Mouse (Mus musculus): ENCODE measurements around the gene Rhbdd1. TPM values are rescaled to one million over a fixed set of nuclear protein-coding genes. Genes with fewer than 3 reads are reported as not detected.

Rhbdd1 gene
- polyA plus RNA-seq, 1 experiment from 2014 or later, result 13.3 TPM

- H3K27me3 ChIP-seq (replicated peaks), result no peaks in the 10 kb centered on the region
- H3K36me3 ChIP-seq, result no peaks in the 10 kb centered on the region
- H3K9ac ChIP-seq, result no peak overlapping the region
- no peak for ATAC-seq
- H3K9me3 ChIP-seq (replicated peaks), result no peaks in the 10 kb centered on the region
- no peak overlapping the region for H3K4me2 ChIP-seq
- 71% methylated on average over 5 of the region's 5 CpGs for WGBS (ENCODE audit: insufficient replicate concordance)
- H3K27ac ChIP-seq, result no peak overlapping the region
- no peaks in the 10 kb centered on the region for H3K4me1 ChIP-seq
- no peak overlapping the region for H3K4me3 ChIP-seq
Measured at GRCm38 (mm10) chr1:82411521-82411920, 95.3 kb downstream of the Rhbdd1 start.

GRCm38 (mm10) chr1:82412085-82412484, 95.8 kb downstream of the Rhbdd1 start:
- H3K9me3 ChIP-seq (replicated peaks), result no peaks in the 10 kb centered on the region
- H3K4me2 ChIP-seq, result no peak overlapping the region
- H3K36me3 ChIP-seq, result no peaks in the 10 kb centered on the region
- no peak overlapping the region for H3K27ac ChIP-seq
- H3K27me3 ChIP-seq (replicated peaks), result no peaks in the 10 kb centered on the region
- no peak for ATAC-seq
- H3K4me1 ChIP-seq, result no peaks in the 10 kb centered on the region
- no peak overlapping the region for H3K4me3 ChIP-seq
- no peak overlapping the region for H3K9ac ChIP-seq
- 48% methylated on average over 4 of the region's 4 CpGs for WGBS (ENCODE audit: insufficient replicate concordance)

GRCm38 (mm10) chr1:82414434-82415045, 98.3 kb downstream of the Rhbdd1 start:
- no peak overlapping the region for H3K4me3 ChIP-seq
- H3K36me3 ChIP-seq, result no peaks in the 10 kb centered on the region
- no peaks in the 10 kb centered on the region for H3K4me1 ChIP-seq
- H3K27ac ChIP-seq, result no peak overlapping the region
- H3K9ac ChIP-seq, result no peak overlapping the region
- H3K4me2 ChIP-seq, result no peak overlapping the region
- H3K9me3 ChIP-seq (replicated peaks), result no peaks in the 10 kb centered on the region
- WGBS (ENCODE audit: insufficient replicate concordance), result 84% methylated on average over 3 of the region's 3 CpGs
- no peaks in the 10 kb centered on the region for H3K27me3 ChIP-seq (replicated peaks)
- no peak for ATAC-seq

- Histone ChIP-seq H3K27me3 (replicated peaks) (no peaks in the 10 kb centered on the region), H3K4me2 (no peak overlapping the region), H3K4me1 (no peaks in the 10 kb centered on the region), H3K9ac (no peak overlapping the region), H3K4me3 (no peak overlapping the region), H3K9me3 (replicated peaks) (no peaks in the 10 kb centered on the region), H3K27ac (no peak overlapping the region), H3K36me3 (0 out of 2 replicates have a peak, but pooled peaks cover 3% of the 10 kb centered on the region)
- 75% methylated on average over 4 of the region's 4 CpGs for WGBS (ENCODE audit: insufficient replicate concordance)
- no peak for ATAC-seq
Measured at GRCm38 (mm10) chr1:82415641-82416040, 99.4 kb downstream of the Rhbdd1 start.

DNA sequence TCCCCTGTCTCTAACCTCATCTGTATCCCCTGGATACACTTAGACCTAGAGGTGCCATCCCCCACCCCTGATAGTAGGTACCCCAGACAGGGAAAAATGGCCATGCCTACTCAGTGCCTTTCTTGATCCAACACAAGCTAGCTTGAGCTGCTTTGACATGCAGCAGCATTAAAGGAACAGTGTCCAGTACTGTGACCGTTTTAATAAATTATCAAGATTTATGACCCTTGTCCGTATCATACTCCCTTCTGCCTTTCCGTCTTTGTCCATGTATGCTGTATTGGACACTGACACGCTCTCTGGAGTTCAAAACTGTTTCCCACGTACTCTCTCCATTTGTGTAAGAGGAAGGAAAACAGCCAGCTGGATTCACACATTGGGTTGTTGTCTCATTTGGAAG, 111.5 kb downstream of the Rhbdd1 start:
- Histone ChIP-seq H3K27me3 (replicated peaks) (no peaks in the 10 kb centered on the region), H3K36me3 (no peaks in the 10 kb centered on the region), H3K4me1 (no peaks in the 10 kb centered on the region), H3K9me3 (replicated peaks) (no peaks in the 10 kb centered on the region), H3K4me2 (no peak overlapping the region), H3K4me3 (no peak overlapping the region), H3K9ac (no peak overlapping the region), H3K27ac (no peak overlapping the region)
- 88% methylated on average over 5 of the region's 5 CpGs for WGBS (ENCODE audit: insufficient replicate concordance)
- no peak for ATAC-seq

DNA sequence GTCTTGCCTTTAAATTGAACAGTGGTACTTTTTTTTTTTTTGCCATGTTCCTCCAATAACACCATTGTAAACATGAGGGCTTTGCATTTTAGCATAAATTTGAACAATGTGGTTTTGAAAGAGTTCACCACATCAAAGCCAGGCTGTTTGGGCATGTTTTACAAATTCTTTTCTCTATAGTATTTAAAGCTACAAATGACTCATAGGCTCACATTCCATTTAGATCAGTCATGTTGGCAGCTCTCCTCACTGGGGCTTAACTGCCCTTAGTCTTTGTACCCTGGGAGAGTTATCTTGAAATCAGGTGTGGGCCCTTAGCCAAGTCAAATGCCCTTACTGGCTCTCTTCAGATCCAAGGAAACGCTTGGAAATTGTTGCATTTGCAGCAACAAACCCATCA, 112.8 kb downstream of the Rhbdd1 start:
- Histone ChIP-seq H3K36me3 (no peaks in the 10 kb centered on the region), H3K9me3 (replicated peaks) (no peaks in the 10 kb centered on the region), H3K4me3 (no peak overlapping the region), H3K4me1 (no peaks in the 10 kb centered on the region), H3K27ac (no peak overlapping the region), H3K9ac (no peak overlapping the region), H3K27me3 (replicated peaks) (no peaks in the 10 kb centered on the region), H3K4me2 (no peak overlapping the region)
- 55% methylated on average over 1 of the region's 1 CpGs for WGBS (ENCODE audit: insufficient replicate concordance)
- no peak for ATAC-seq

- Histone ChIP-seq H3K36me3 (no peaks in the 10 kb centered on the region), H3K27ac (no peak overlapping the region), H3K4me1 (no peaks in the 10 kb centered on the region), H3K9me3 (replicated peaks) (no peaks in the 10 kb centered on the region), H3K4me2 (no peak overlapping the region), H3K27me3 (replicated peaks) (no peaks in the 10 kb centered on the region), H3K4me3 (no peak overlapping the region), H3K9ac (no peak overlapping the region)
- WGBS (ENCODE audit: insufficient replicate concordance), result 74% methylated on average over 15 of the region's 15 CpGs
- ATAC-seq, result no peak
Measured at GRCm38 (mm10) chr1:82432919-82433648, 116.8 kb downstream of the Rhbdd1 start.

GRCm38 (mm10) chr1:82433649-82434005, 117.4 kb downstream of the Rhbdd1 start:
- H3K4me3 ChIP-seq, result no peak overlapping the region
- WGBS (ENCODE audit: insufficient replicate concordance), result 71% methylated on average over 5 of the region's 5 CpGs
- H3K27me3 ChIP-seq (replicated peaks), result no peaks in the 10 kb centered on the region
- no peaks in the 10 kb centered on the region for H3K9me3 ChIP-seq (replicated peaks)
- ATAC-seq, result no peak
- H3K27ac ChIP-seq, result no peak overlapping the region
- no peak overlapping the region for H3K4me2 ChIP-seq
- no peaks in the 10 kb centered on the region for H3K36me3 ChIP-seq
- H3K9ac ChIP-seq, result no peak overlapping the region
- H3K4me1 ChIP-seq, result no peaks in the 10 kb centered on the region

- H3K27me3 ChIP-seq (replicated peaks), result no peaks in the 10 kb centered on the region
- H3K9me3 ChIP-seq (replicated peaks), result no peaks in the 10 kb centered on the region
- no peaks in the 10 kb centered on the region for H3K36me3 ChIP-seq
- H3K27ac ChIP-seq, result no peak overlapping the region
- ATAC-seq, result no peak
- no peak overlapping the region for H3K4me2 ChIP-seq
- no peak overlapping the region for H3K4me3 ChIP-seq
- H3K9ac ChIP-seq, result no peak overlapping the region
- WGBS (ENCODE audit: insufficient replicate concordance), result 72% methylated on average over 3 of the region's 3 CpGs
- no peaks in the 10 kb centered on the region for H3K4me1 ChIP-seq
Measured at GRCm38 (mm10) chr1:82437273-82437672, 121.0 kb downstream of the Rhbdd1 start.

GRCm38 (mm10) chr1:82440123-82440522, 123.9 kb downstream of the Rhbdd1 start:
- no peaks in the 10 kb centered on the region for H3K9me3 ChIP-seq (replicated peaks)
- no peak overlapping the region for H3K4me2 ChIP-seq
- no peak for ATAC-seq
- 80% methylated on average over 1 of the region's 1 CpGs for WGBS (ENCODE audit: insufficient replicate concordance)
- H3K4me3 ChIP-seq, result no peak overlapping the region
- no peaks in the 10 kb centered on the region for H3K27me3 ChIP-seq (replicated peaks)
- H3K9ac ChIP-seq, result no peak overlapping the region
- no peak overlapping the region for H3K27ac ChIP-seq
- H3K36me3 ChIP-seq, result 0 out of 2 replicates have a peak, but pooled peaks cover 2% of the 10 kb centered on the region
- no peaks in the 10 kb centered on the region for H3K4me1 ChIP-seq

GRCm38 (mm10) chr1:82443517-82443916, 127.3 kb downstream of the Rhbdd1 start:
- 63% methylated on average over 4 of the region's 4 CpGs for WGBS (ENCODE audit: insufficient replicate concordance)
- no peak overlapping the region for H3K9ac ChIP-seq
- H3K4me2 ChIP-seq, result no peak overlapping the region
- H3K27ac ChIP-seq, result no peak overlapping the region
- no peaks in the 10 kb centered on the region for H3K27me3 ChIP-seq (replicated peaks)
- no peak overlapping the region for H3K4me3 ChIP-seq
- 0 out of 2 replicates have a peak, but pooled peaks cover 6% of the 10 kb centered on the region for H3K36me3 ChIP-seq
- no peaks in the 10 kb centered on the region for H3K9me3 ChIP-seq (replicated peaks)
- no peaks in the 10 kb centered on the region for H3K4me1 ChIP-seq
- ATAC-seq, result no peak

GRCm38 (mm10) chr1:82446049-82446448, 129.8 kb downstream of the Rhbdd1 start:
- H3K4me3 ChIP-seq, result no peak overlapping the region
- no peaks in the 10 kb centered on the region for H3K9me3 ChIP-seq (replicated peaks)
- H3K9ac ChIP-seq, result no peak overlapping the region
- 0 out of 2 replicates have a peak, but pooled peaks cover 6% of the 10 kb centered on the region for H3K36me3 ChIP-seq
- ATAC-seq, result no peak
- no peaks in the 10 kb centered on the region for H3K4me1 ChIP-seq
- no peak overlapping the region for H3K4me2 ChIP-seq
- 81% methylated on average over 7 of the region's 7 CpGs for WGBS (ENCODE audit: insufficient replicate concordance)
- H3K27ac ChIP-seq, result no peak overlapping the region
- H3K27me3 ChIP-seq (replicated peaks), result no peaks in the 10 kb centered on the region

Measured in liver, embryonic 12.5 days (tissue).